Mouse (Mus musculus): ENCODE measurements around the gene Cd46.

DNA sequence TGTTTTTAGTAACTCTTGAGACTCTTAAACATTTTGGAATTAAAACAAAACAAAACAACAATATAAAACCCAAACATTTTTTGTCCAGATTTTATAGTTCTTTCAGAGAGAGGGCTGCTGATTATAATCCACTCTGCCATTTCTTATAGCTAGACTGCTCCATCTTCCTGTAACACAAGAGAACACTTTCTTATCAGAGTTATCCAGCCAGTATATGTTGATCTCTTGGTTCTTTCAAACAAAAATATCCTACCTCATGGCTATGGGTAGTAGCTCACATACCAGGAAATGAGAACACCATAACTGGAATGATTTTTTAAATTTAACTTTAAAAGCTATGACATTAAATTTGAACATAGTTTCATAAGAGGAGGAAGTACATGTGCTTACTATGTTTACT, 9.9 kb downstream of the Cd46 start:
- TF ChIP-seq CTCF (IDR thresholded peaks at IDR 0.05; ENCODE audit: insufficient read depth, low read depth, low read length) (no peak), POLR2A (IDR thresholded peaks at IDR 0.05; ENCODE audit: insufficient read depth, low read depth, low read length) (no peak)
